Mouse (Mus musculus): ENCODE measurements around the gene Olfr55. TPM values are rescaled to one million over a fixed set of nuclear protein-coding genes. Genes with fewer than 3 reads are reported as not detected.

Gene Olfr55
- polyA plus RNA-seq (2014; fragmentation: Illumina TruSeq; extraction: RNeasy Lipid Tissue Mini Kit (QIAGEN cat#74804); ENCODE audit: low read depth, low replicate concordance): not detected

DNA sequence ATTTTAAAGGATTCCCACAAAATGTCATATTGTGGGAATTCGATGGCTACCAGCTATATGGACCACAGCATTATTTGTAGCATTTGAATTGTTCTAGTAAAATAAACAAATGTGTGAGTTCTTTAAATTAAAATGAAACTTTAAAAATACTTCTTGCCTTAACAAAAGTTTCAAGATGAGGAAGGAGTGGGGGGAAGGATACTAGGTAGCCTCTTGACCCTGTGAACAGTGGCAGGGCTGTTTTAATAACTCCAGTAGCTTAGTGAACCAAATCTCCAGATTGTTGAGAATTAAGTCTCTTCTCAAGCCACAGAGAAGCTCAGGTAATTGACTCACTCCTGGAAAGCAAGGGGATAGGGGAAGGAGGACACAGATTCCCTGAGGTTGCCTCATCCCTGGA lies at the start of gene Olfr55:
TSS of gene Olfr55 (plus strand) at position 301 of the 400 bp plus-strand sequence.

DNA sequence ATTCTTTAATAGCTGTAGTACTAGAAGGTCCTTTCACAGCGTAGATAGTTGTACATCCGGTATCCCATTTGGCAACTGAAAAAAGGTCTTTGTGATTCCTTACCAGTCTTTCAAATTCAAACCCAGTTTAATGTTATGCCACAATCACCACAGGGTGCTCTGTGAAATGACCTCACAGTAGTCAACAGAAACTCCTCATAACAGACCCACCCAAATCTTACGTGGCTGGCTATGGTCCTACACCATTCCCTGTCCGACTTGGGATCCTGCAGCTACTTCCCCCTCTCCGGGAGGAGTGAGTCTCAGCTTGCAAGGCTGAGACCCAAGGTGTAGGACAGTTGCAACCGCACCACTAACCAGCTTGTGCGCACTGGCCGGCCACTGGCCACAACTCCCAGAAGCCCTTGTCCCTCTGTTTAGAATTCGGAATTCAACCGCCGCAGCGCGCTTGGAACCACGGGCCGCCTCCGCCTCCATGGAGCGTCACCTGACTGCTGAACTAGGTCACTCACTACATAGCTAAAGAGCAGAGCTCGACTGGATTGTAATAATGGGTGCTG lies 28.9 kb upstream of the Olfr55 start, which contains the start of gene Morc2b:
TSS of gene Morc2b (minus strand) at position 423 of the 560 bp plus-strand sequence.

GRCm38 (mm10) chr17:33191002-33191401 lies 22.8 kb downstream of the Olfr55 start, which contains the start of gene Olfr239:
TSS of gene Olfr239 (plus strand) at chr17:33191302.

DNA sequence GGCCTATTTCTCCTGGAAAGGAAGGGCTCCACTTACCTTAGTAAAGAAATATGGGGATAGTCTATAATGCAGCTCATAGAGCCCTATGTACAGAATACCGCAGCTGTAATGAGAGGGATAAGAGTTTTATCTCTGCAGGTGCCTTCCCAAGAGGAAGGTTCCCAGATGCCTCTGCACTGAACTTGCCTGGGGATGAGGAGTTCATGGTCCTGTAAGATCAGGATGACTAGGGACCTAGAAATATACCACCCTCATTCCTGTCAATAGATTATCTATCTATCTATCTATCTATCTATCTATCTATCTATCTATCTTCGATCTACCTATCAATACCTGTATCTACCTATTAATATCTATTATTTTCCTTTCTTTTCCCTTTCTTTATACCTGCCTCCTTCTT lies 53.3 kb downstream of the Olfr55 start, which contains the start of gene Olfr1564:
TSS of gene Olfr1564 (minus strand) at position 101 of the 400 bp plus-strand sequence.

Other genes with a start within 250 kb of the Olfr55 start
- 19.5 TPM for gene Cyp4f13, start 221.0 kb upstream of the Olfr55 start, polyA plus RNA-seq (2014; fragmentation: Illumina TruSeq; extraction: RNeasy Lipid Tissue Mini Kit (QIAGEN cat#74804); ENCODE audit: low read depth, low replicate concordance)
- gene Zfp472, start 202.6 kb upstream of the Olfr55 start, polyA plus RNA-seq (2014; fragmentation: Illumina TruSeq; extraction: RNeasy Lipid Tissue Mini Kit (QIAGEN cat#74804); ENCODE audit: low read depth, low replicate concordance): 2.9 TPM
- 6.6 TPM for gene Zfp952, start 175.3 kb upstream of the Olfr55 start, polyA plus RNA-seq (2014; fragmentation: Illumina TruSeq; extraction: RNeasy Lipid Tissue Mini Kit (QIAGEN cat#74804); ENCODE audit: low read depth, low replicate concordance)
- 2.8 TPM for gene Zfp763, start 135.0 kb upstream of the Olfr55 start, polyA plus RNA-seq (2014; fragmentation: Illumina TruSeq; extraction: RNeasy Lipid Tissue Mini Kit (QIAGEN cat#74804); ENCODE audit: low read depth, low replicate concordance)
- gene 4921501E09Rik, start 100.4 kb upstream of the Olfr55 start, polyA plus RNA-seq (2014; fragmentation: Illumina TruSeq; extraction: RNeasy Lipid Tissue Mini Kit (QIAGEN cat#74804); ENCODE audit: low read depth, low replicate concordance): not detected
- gene Zfp563, start 79.1 kb upstream of the Olfr55 start, polyA plus RNA-seq (2014; fragmentation: Illumina TruSeq; extraction: RNeasy Lipid Tissue Mini Kit (QIAGEN cat#74804); ENCODE audit: low read depth, low replicate concordance): 3.6 TPM
- gene Morc2b, start 28.8 kb upstream of the Olfr55 start, polyA plus RNA-seq (2014; fragmentation: Illumina TruSeq; extraction: RNeasy Lipid Tissue Mini Kit (QIAGEN cat#74804); ENCODE audit: low read depth, low replicate concordance): 0.47 TPM
- gene Olfr239, start 22.9 kb downstream of the Olfr55 start, polyA plus RNA-seq (2014; fragmentation: Illumina TruSeq; extraction: RNeasy Lipid Tissue Mini Kit (QIAGEN cat#74804); ENCODE audit: low read depth, low replicate concordance): not detected
- gene Olfr1564, start 53.2 kb downstream of the Olfr55 start, polyA plus RNA-seq (2014; fragmentation: Illumina TruSeq; extraction: RNeasy Lipid Tissue Mini Kit (QIAGEN cat#74804); ENCODE audit: low read depth, low replicate concordance): 0.13 TPM
- 11.8 TPM for gene Zfp955a, start 86.7 kb downstream of the Olfr55 start, polyA plus RNA-seq (2014; fragmentation: Illumina TruSeq; extraction: RNeasy Lipid Tissue Mini Kit (QIAGEN cat#74804); ENCODE audit: low read depth, low replicate concordance)
- not detected for gene Olfr63, start 96.2 kb downstream of the Olfr55 start, polyA plus RNA-seq (2014; fragmentation: Illumina TruSeq; extraction: RNeasy Lipid Tissue Mini Kit (QIAGEN cat#74804); ENCODE audit: low read depth, low replicate concordance)
- gene Zfp955b, start 121.1 kb downstream of the Olfr55 start, polyA plus RNA-seq (2014; fragmentation: Illumina TruSeq; extraction: RNeasy Lipid Tissue Mini Kit (QIAGEN cat#74804); ENCODE audit: low read depth, low replicate concordance): 9.9 TPM
- gene Zfp81, start 190.4 kb downstream of the Olfr55 start, polyA plus RNA-seq (2014; fragmentation: Illumina TruSeq; extraction: RNeasy Lipid Tissue Mini Kit (QIAGEN cat#74804); ENCODE audit: low read depth, low replicate concordance): 3.3 TPM
- gene Zfp101, start 226.2 kb downstream of the Olfr55 start, polyA plus RNA-seq (2014; fragmentation: Illumina TruSeq; extraction: RNeasy Lipid Tissue Mini Kit (QIAGEN cat#74804); ENCODE audit: low read depth, low replicate concordance): 3.8 TPM

Measured in heart, adult 10 weeks (tissue).